Mouse (Mus musculus) ES-CJ7 (cell line): ENCODE measurements at regions not wholly inside any gene's neighbourhood (a gene's known extent, or its start where the extent isn't known, plus 50 kb on each side); places are given as distances from the start of the nearest gene placed in this dataset.
"Not testable (repeated sequence)": the region's sequence is repeated elsewhere in the genome, so short reads cannot be mapped to it uniquely, and the experiment has no call there.

Experiments
- DNase-seq: peaks from one replicate; pipeline ENCODE4 v3.0.0; 2011; ENCODE audit warnings: low read depth, low spot score

- DNase-seq, result no peak
These were observed 55.3 kb downstream of the Adra2a start for GRCm38 (mm10) chr19:54099292-54099691.

- DNase-seq, result no peak
These were observed 55.8 kb downstream of the Adra2a start for GRCm38 (mm10) chr19:54099769-54100168.

DNA sequence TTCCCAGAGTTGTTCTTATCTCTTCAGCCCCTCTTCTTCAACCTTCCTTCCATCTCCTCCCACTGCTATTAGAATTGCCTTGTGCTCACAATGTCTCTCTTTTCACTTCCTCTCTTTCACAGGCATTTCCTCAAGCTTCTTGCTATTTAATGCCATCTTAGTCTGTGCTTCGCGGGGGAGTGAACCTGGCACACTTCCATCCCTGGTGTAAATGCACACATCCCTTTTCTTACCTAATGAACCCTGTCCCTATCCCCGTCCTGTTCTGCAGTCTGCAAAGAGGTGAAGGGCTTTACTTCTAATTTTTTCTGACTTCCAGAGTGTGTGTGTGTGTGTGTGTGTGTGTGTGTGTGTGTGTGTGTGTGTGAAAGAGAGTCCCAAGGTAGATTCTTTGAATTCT lies 62.6 kb downstream of the Adra2a start:
- DNase-seq, result no peak

DNA sequence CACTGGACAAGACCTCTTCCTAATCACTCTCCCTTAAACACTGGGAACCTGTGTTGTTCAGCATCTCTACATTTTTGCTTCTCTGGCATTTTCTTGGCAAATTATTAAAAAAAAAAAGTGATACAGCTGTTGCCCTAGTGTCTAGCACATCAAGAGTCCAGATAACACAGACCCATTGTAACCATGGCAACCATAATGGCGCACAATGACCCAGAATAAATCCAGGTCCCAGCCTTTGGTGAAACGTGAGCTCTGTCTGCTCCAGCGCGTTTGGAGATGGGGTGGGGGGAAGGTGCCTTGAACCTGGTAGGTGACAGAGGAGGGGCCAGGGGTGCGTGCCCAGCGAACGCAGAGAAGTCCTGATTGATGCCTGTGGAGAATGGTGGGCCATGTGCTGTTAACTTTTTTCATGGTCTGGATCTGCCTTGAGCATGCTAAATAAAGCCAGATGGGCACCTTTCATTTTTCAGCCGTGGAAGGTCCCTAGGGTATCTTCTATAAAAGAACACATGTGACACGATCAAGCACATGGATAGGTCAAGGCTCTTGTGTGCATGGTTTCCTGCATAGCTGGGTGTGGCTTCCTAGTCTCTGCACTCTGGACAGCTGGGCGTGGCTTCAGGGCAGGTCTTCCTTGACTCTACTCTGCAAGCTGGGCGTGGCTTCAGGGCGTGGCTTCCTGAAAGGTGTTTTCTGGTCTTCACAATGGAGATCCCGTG lies 63.3 kb downstream of the Adra2a start:
- peak; percentile 92 for DNase-seq

- DNase-seq, result no peak
These were observed 66.1 kb downstream of the Adra2a start for GRCm38 (mm10) chr19:54110080-54110479.

- DNase-seq, result no peak
These were observed 68.7 kb downstream of the Adra2a start for GRCm38 (mm10) chr19:54112691-54113090.

DNA sequence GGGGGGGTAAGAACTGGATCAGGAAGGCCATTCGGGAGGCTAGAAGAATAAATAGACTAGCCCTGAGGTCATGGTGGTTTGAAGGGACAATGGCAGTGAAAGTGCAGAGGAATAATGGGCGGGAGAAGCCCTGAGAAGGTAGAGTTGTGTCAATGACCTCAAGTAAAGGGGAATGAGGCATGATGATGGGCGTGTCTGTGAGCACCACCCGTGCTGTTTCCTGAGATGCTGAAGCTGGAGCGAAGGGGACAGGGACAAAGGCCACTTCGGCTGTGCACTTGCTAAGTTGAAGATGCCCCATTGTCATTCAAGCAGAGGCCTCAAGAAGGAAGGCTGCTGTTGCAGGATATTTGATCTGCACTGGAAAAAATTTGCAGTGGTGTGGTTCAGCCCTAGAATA lies 69.5 kb downstream of the Adra2a start:
- peak; percentile 49 for DNase-seq

DNA sequence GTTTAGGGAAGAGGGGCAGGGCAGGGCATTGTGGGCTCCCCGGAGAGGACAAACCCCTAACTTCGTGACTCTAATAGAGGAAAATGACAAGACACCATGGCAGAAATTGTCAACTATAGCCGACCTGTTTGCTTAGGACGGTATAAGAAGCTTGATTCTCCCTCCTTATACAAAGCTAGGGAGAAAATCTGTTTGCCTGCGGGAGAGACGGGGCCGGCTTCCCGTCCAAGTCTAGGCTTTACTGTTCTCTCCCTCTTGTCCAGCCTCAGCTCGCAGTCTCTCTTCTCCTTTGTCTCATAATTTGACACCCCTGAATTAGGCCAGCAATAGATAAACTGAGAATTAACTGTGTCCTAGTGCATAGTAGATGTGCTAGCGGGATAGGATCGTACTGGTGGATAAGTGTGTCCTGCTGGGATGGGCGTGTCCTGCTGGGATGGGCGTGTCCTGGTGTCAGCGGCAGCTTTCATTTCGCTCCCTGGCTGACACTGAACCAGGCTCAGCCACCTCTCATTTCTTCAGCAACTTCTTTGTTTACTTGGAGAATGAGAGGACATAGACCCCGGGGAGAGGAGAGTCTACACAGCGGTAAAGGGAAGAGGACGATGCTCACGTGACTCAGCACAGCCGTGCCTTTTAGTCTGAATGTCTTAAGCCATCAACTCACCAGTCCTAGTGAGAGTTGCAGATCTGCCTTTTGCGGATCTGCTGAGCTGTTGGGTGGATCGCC lies 70.8 kb downstream of the Adra2a start:
- DNase-seq, result peak; percentile 67

DNA sequence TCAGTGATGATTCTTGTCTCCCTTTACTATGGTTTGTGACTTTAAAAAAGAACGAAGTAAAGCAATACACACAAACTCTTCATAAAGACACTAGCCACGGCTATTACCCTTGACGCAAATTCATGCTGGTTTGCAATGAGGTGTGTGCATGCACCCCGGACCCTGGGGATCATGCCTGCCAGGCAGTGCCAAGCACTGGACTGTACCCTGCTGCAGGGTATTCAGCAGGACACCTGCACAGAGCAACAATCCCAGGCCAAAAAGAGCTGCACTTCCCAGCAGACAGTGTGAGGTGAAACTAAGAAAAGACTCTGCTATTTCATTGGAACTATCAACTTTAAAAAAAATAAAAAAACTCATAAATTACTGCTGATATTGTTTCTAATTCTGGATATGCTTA lies 71.4 kb downstream of the Adra2a start:
- no peak for DNase-seq

GRCm38 (mm10) chr19:54116829-54117228 lies 72.9 kb downstream of the Adra2a start:
- DNase-seq, result no peak

GRCm38 (mm10) chr19:54117676-54118075 lies 73.7 kb downstream of the Adra2a start:
- no peak for DNase-seq

DNA sequence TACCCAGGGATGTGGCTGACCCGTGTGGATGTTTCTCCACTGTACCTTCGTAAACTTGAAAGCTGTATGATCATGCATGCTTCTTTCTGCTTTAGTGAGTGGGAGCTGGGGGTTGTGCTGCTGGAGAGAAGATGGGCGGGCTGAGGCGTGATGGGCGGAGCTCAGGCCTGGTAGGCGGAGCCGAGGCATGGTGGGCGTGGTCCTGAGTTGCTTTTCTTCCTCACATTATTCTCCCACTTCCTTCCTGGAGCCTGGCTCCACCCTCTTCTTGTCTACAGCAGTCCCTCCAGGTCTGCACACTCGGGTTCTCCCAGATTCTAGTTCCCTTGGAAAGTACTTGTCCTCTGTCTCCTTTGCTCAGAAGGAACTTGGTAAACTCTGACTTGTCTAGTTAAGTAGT lies 79.6 kb downstream of the Adra2a start:
- DNase-seq, result peak; percentile 67

GRCm38 (mm10) chr19:54151766-54152165 lies 107.8 kb downstream of the Adra2a start:
- not testable (repeated sequence) for DNase-seq

DNA sequence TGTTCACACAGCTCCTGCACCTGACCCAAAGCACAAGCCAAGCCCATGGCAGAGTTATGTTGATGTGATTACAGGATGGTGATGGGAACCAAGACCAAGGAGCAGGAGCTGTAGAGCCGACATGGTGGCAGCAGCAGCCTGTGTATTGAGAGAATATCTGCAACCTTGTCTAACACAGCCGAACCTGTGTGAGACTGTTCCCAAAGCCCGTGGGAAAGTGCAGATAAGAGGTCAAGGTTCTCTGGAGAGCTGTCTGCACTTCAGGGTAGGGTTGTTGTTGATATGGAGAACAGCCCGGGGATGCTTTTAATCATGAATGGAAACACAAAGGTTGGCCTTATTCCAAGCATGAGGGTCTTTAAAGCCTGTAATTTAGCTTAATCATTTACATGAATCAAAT lies 110.4 kb downstream of the Adra2a start:
- DNase-seq, result no peak

DNA sequence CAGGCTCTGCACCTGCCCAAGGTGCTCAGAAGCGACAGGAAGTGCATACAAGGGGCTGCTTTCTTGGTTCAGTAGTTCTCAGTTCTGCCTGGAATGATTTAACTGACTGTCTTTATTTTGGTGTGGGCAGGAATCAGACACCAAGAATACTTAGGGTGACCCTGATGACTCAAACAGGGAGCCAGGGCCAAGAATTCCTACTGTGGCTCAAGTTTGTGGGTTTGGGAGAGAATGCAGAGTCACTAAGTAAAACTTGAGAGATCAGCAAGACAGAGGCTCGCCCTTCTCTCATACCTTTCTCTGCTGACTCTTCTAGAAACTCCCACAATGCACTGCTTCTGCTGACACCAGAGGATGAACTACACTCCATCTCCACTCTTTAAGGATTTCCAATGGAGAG lies 126.4 kb downstream of the Adra2a start:
- peak; percentile 4 for DNase-seq

GRCm38 (mm10) chr19:54174090-54175055 lies 130.4 kb downstream of the Adra2a start:
- DNase-seq, result no peak

DNA sequence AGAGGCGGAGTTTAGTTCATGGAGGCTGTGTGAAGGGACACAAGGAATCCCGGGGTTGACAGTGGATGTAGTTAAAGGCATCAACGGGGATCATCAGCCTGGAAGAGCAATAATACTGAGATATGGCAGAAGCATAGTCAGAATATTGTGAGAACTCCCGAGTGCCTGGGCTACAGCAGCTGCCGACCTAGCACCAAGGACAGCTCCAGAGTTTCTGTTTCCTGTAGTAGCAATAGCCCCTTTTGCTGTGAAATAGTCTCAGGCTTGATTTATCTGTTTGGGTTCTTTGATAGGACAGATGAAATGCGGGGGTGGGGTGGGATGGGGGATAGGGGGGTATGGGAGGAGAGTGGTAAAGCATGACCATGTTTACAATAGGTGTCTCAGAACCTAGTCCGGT lies 131.8 kb downstream of the Adra2a start:
- DNase-seq, result peak; percentile 40

DNA sequence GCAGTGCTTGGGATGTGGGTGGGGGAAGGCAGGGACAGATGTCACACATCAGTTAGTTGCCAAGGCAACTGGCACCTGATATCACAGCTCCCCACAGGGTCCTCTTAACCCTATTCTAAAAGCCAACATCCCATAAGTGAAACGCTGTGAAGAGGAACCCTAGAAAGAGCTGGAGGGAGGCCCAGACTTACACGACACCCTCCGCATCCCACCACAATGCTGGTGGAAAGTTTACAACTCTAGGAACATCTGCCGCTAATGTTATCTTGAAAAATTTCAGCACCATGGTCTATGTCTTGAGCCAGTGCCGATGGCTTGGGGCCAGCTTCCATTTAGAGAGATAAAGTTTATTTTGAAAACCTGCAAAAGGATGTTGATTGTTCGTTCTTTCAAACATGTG lies 133.5 kb downstream of the Adra2a start:
- DNase-seq, result no peak

GRCm38 (mm10) chr19:54200407-54200806 lies 156.5 kb downstream of the Adra2a start:
- DNase-seq, result no peak

GRCm38 (mm10) chr19:54202456-54202855 lies 158.5 kb downstream of the Adra2a start:
- no peak for DNase-seq

- no peak for DNase-seq
These were observed 162.9 kb downstream of the Adra2a start for GRCm38 (mm10) chr19:54206819-54207218.

DNA sequence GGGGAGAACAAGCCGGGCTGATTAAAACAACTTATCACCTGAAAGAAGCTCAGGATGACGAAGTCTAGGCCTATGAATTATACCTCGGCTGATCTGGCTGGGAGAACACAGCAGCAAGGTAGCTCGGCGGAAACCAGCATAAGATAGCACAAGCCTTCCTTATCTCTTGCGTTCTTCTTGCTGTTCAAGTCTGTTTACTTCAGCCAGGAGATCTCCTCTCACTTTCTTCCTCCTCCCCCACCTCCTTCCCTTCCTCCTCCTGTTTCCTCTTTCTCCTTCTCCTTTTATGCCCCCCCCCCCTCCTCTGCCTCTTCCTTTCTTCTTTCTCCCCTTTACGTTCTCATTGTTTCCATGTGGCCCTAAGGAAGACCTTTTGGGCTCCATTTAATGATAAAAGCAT lies 168.2 kb downstream of the Adra2a start:
- no peak for DNase-seq
